Mouse (Mus musculus): ENCODE results near the gene Slc7a5. TPM values are rescaled to one million over a fixed set of nuclear protein-coding genes. Genes with fewer than 3 reads are reported as not detected.

Gene Slc7a5
- polyA plus RNA-seq, 1 experiment from 2014 or later = 18.4 TPM

GRCm38 (mm10) chr8:121944831-121945230 is 37.3 kb upstream of the Slc7a5 start, which contains the start of gene Car5a:
Gene Car5a (minus strand): TSS chr8:121944904.
- Histone ChIP-seq H3K9me3 (replicated peaks; ENCODE audit: control insufficient read depth, low read length) (no peaks in the 10 kb centered on the region), H3K4me2 (no peak within 1 kb of the TSS), H3K36me3 (ENCODE audit: control insufficient read depth, insufficient read depth, low read length) (no peaks in the 10 kb centered on the region), H3K4me1 (ENCODE audit: control insufficient read depth, insufficient read depth, low read length) (peaks cover 15% of the 10 kb centered on the region), H3K9ac (ENCODE audit: low read depth, low read length) (no peak within 1 kb of the TSS), H3K4me3 (ENCODE audit: low read depth, low read length) (no peak within 1 kb of the TSS), H3K27me3 (ENCODE audit: control insufficient read depth, insufficient read depth, low read length) (no peaks in the 10 kb centered on the region), H3K27ac (ENCODE audit: low read depth, low read length) (no peak within 1 kb of the TSS)
- no peak for ATAC-seq (replicated peaks; ENCODE audit: insufficient number of reproducible peaks, low FRiP score, low TSS enrichment)

GRCm38 (mm10) chr8:121943716-121944115 is 36.2 kb upstream of the Slc7a5 start:
- Histone ChIP-seq H3K4me3 (ENCODE audit: low read depth, low read length) (no peak overlapping the region), H3K4me2 (no peak overlapping the region), H3K4me1 (ENCODE audit: control insufficient read depth, insufficient read depth, low read length) (peaks cover 7% of the 10 kb centered on the region), H3K9me3 (replicated peaks; ENCODE audit: control insufficient read depth, low read length) (no peaks in the 10 kb centered on the region), H3K27ac (ENCODE audit: low read depth, low read length) (no peak overlapping the region), H3K36me3 (ENCODE audit: control insufficient read depth, insufficient read depth, low read length) (no peaks in the 10 kb centered on the region), H3K27me3 (ENCODE audit: control insufficient read depth, insufficient read depth, low read length) (no peaks in the 10 kb centered on the region), H3K9ac (ENCODE audit: low read depth, low read length) (no peak overlapping the region)
- 72% methylated on average over 8 of the region's 8 CpGs for WGBS (ENCODE audit: insufficient replicate concordance)
- no peak for ATAC-seq (replicated peaks; ENCODE audit: insufficient number of reproducible peaks, low FRiP score, low TSS enrichment)

GRCm38 (mm10) chr8:121943057-121943540 is 35.6 kb upstream of the Slc7a5 start:
- Histone ChIP-seq H3K4me2 (no peak overlapping the region), H3K4me3 (ENCODE audit: low read depth, low read length) (no peak overlapping the region), H3K27ac (ENCODE audit: low read depth, low read length) (no peak overlapping the region), H3K36me3 (ENCODE audit: control insufficient read depth, insufficient read depth, low read length) (no peaks in the 10 kb centered on the region), H3K27me3 (ENCODE audit: control insufficient read depth, insufficient read depth, low read length) (no peaks in the 10 kb centered on the region), H3K9me3 (replicated peaks; ENCODE audit: control insufficient read depth, low read length) (no peaks in the 10 kb centered on the region), H3K9ac (ENCODE audit: low read depth, low read length) (no peak overlapping the region), H3K4me1 (ENCODE audit: control insufficient read depth, insufficient read depth, low read length) (peaks cover 1% of the 10 kb centered on the region)
- WGBS (ENCODE audit: insufficient replicate concordance) = 33% methylated on average over 2 of the region's 2 CpGs
- no peak for ATAC-seq (replicated peaks; ENCODE audit: insufficient number of reproducible peaks, low FRiP score, low TSS enrichment)

DNA sequence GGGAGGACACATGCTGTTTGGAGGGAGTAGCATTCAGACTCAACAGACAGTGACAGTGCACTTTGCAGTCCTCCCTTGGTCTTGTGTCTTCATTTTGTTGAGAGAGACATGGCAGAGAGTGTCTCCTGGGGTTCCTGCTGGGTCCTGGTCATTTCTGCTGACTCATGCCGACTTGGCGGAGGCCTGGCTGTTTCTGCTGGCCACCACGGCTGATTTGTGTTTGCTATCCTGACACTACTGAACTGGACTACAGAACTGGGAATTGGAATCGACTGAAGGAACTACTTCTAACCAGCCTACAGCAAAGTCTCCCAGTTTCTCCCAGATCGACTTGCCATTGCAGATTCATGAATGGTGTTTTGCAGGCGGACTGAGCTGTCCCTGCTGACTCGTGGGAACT is 31.2 kb upstream of the Slc7a5 start:
- Histone ChIP-seq H3K9ac (ENCODE audit: low read depth, low read length) (no peak overlapping the region), H3K4me1 (ENCODE audit: control insufficient read depth, insufficient read depth, low read length) (0 out of 2 replicates have a peak, but pooled peaks cover 3% of the 10 kb centered on the region), H3K4me3 (ENCODE audit: low read depth, low read length) (no peak overlapping the region), H3K27ac (ENCODE audit: low read depth, low read length) (no peak overlapping the region), H3K9me3 (replicated peaks; ENCODE audit: control insufficient read depth, low read length) (no peaks in the 10 kb centered on the region), H3K4me2 (no peak overlapping the region), H3K36me3 (ENCODE audit: control insufficient read depth, insufficient read depth, low read length) (no peaks in the 10 kb centered on the region), H3K27me3 (ENCODE audit: control insufficient read depth, insufficient read depth, low read length) (no peaks in the 10 kb centered on the region)
- 84% methylated on average over 7 of the region's 7 CpGs for whole genome bisulfite sequencing (ENCODE audit: insufficient replicate concordance)
- ATAC-seq (replicated peaks; ENCODE audit: insufficient number of reproducible peaks, low FRiP score, low TSS enrichment) = no peak

GRCm38 (mm10) chr8:121936391-121936790 is 28.9 kb upstream of the Slc7a5 start:
- 65% methylated on average over 14 of the region's 14 CpGs for WGBS (ENCODE audit: insufficient replicate concordance)
- ATAC-seq (replicated peaks; ENCODE audit: insufficient number of reproducible peaks, low FRiP score, low TSS enrichment) = no peak
- Histone ChIP-seq H3K27me3 (ENCODE audit: control insufficient read depth, insufficient read depth, low read length) (no peaks in the 10 kb centered on the region), H3K36me3 (ENCODE audit: control insufficient read depth, insufficient read depth, low read length) (no peaks in the 10 kb centered on the region), H3K9ac (ENCODE audit: low read depth, low read length) (no peak overlapping the region), H3K4me2 (no peak overlapping the region), H3K27ac (ENCODE audit: low read depth, low read length) (no peak overlapping the region), H3K4me3 (ENCODE audit: low read depth, low read length) (no peak overlapping the region), H3K9me3 (replicated peaks; ENCODE audit: control insufficient read depth, low read length) (no peaks in the 10 kb centered on the region), H3K4me1 (ENCODE audit: control insufficient read depth, insufficient read depth, low read length) (0 out of 2 replicates have a peak, but pooled peaks cover 3% of the 10 kb centered on the region)

- no peak overlapping the region for H3K9ac ChIP-seq (ENCODE audit: low read depth, low read length)
- no peak overlapping the region for H3K27ac ChIP-seq (ENCODE audit: low read depth, low read length)
- H3K4me3 ChIP-seq (ENCODE audit: low read depth, low read length) = no peak overlapping the region
- H3K9me3 ChIP-seq (replicated peaks; ENCODE audit: control insufficient read depth, low read length) = no peaks in the 10 kb centered on the region
- 0 out of 2 replicates have a peak, but pooled peaks cover 3% of the 10 kb centered on the region for H3K4me1 ChIP-seq (ENCODE audit: control insufficient read depth, insufficient read depth, low read length)
- no peak overlapping the region for H3K4me2 ChIP-seq
- no peaks in the 10 kb centered on the region for H3K27me3 ChIP-seq (ENCODE audit: control insufficient read depth, insufficient read depth, low read length)
- WGBS (ENCODE audit: insufficient replicate concordance) = 49% methylated on average over 12 of the region's 12 CpGs
- no peaks in the 10 kb centered on the region for H3K36me3 ChIP-seq (ENCODE audit: control insufficient read depth, insufficient read depth, low read length)
- ATAC-seq (replicated peaks; ENCODE audit: insufficient number of reproducible peaks, low FRiP score, low TSS enrichment) = no peak
Measured at GRCm38 (mm10) chr8:121935341-121936294, 28.1 kb upstream of the Slc7a5 start.

GRCm38 (mm10) chr8:121934923-121935322 is 27.4 kb upstream of the Slc7a5 start:
- H3K9me3 ChIP-seq (replicated peaks; ENCODE audit: control insufficient read depth, low read length) = no peaks in the 10 kb centered on the region
- H3K4me2 ChIP-seq = no peak overlapping the region
- no peaks in the 10 kb centered on the region for H3K27me3 ChIP-seq (ENCODE audit: control insufficient read depth, insufficient read depth, low read length)
- H3K4me3 ChIP-seq (ENCODE audit: low read depth, low read length) = no peak overlapping the region
- no peak for ATAC-seq (replicated peaks; ENCODE audit: insufficient number of reproducible peaks, low FRiP score, low TSS enrichment)
- H3K27ac ChIP-seq (ENCODE audit: low read depth, low read length) = no peak overlapping the region
- no peak overlapping the region for H3K9ac ChIP-seq (ENCODE audit: low read depth, low read length)
- H3K4me1 ChIP-seq (ENCODE audit: control insufficient read depth, insufficient read depth, low read length) = 0 out of 2 replicates have a peak, but pooled peaks cover 3% of the 10 kb centered on the region
- no peaks in the 10 kb centered on the region for H3K36me3 ChIP-seq (ENCODE audit: control insufficient read depth, insufficient read depth, low read length)

GRCm38 (mm10) chr8:121934506-121934905 is 27.0 kb upstream of the Slc7a5 start:
- WGBS (ENCODE audit: insufficient replicate concordance) = 36% methylated on average over 4 of the region's 4 CpGs
- Histone ChIP-seq H3K27me3 (ENCODE audit: control insufficient read depth, insufficient read depth, low read length) (no peaks in the 10 kb centered on the region), H3K36me3 (ENCODE audit: control insufficient read depth, insufficient read depth, low read length) (no peaks in the 10 kb centered on the region), H3K9me3 (replicated peaks; ENCODE audit: control insufficient read depth, low read length) (no peaks in the 10 kb centered on the region), H3K9ac (ENCODE audit: low read depth, low read length) (no peak overlapping the region), H3K4me1 (ENCODE audit: control insufficient read depth, insufficient read depth, low read length) (0 out of 2 replicates have a peak, but pooled peaks cover 3% of the 10 kb centered on the region), H3K4me3 (ENCODE audit: low read depth, low read length) (no peak overlapping the region), H3K4me2 (no peak overlapping the region), H3K27ac (ENCODE audit: low read depth, low read length) (no peak overlapping the region)
- no peak for ATAC-seq (replicated peaks; ENCODE audit: insufficient number of reproducible peaks, low FRiP score, low TSS enrichment)
